Mouse (Mus musculus) left cerebral cortex, postnatal 10 days (tissue): ENCODE measurements around the gene Bcan. TPM values are rescaled to one million over a fixed set of nuclear protein-coding genes. Genes with fewer than 3 reads are reported as not detected.

ENCODE experiments used
- DNase-seq, 2 experiments: peaks; one replicate each; pipeline ENCODE4 v3.0.0; 2021 to 2022; ENCODE audit warnings: low spot score in 2 of 2, mixed read lengths in 1 of 2; ENCODE audit errors: extremely low spot score in 1 of 2
- intact Hi-C: fragments of 180-260 bp; cut with DNase I; formaldehyde crosslinking; loops from one replicate; pipeline ENCODE4 v1.15.1; 2025
- total RNA-seq, 2 experiments: library from RNA; stranded (reverse); gene quantifications; 2 replicates each; pipeline ENCODE4 v1.2.3; 2021

Bcan gene
- 100 to 1,000 TPM; 262 to 273 TPM for total RNA-seq

GRCm38 (mm10) chr3:88000181-88000580, at the start of gene Bcan:
TSS of gene Bcan (minus strand) at chr3:88000230.
- intact Hi-C loops, result no loop called here
- peak; percentile 58 to 82 for DNase-seq

- intact Hi-C loops, result no loop called here
- no peak for DNase-seq
Observed at GRCm38 (mm10) chr3:88049532-88049931, 49.5 kb upstream of the Bcan start.

GRCm38 (mm10) chr3:88042661-88043421, 42.8 kb upstream of the Bcan start, which contains the start of gene Gpatch4:
TSS of gene Gpatch4 (plus strand) at chr3:88043108.
- intact Hi-C loops, result no loop called here
- DNase-seq, result peak; percentile 91 to 95

- DNase-seq, result no peak
- intact Hi-C loops, result no loop called here
Observed at GRCm38 (mm10) chr3:88035561-88036293, 35.7 kb upstream of the Bcan start.

- intact Hi-C loops, result no loop called here
- no peak for DNase-seq
Observed at GRCm38 (mm10) chr3:88033506-88033905, 33.5 kb upstream of the Bcan start.

- peak in 1 of 2 experiments; percentile 65 for DNase-seq
- intact Hi-C loops, result no loop called here
Observed at GRCm38 (mm10) chr3:88030608-88031395, 30.8 kb upstream of the Bcan start.

- no peak for DNase-seq
- intact Hi-C loops, result no loop called here
Observed at GRCm38 (mm10) chr3:88027434-88028186, 27.6 kb upstream of the Bcan start, which contains the start of gene Hapln2. TSS of gene Hapln2 (minus strand) at chr3:88027583.

GRCm38 (mm10) chr3:88026823-88027222, 26.8 kb upstream of the Bcan start:
- no peak for DNase-seq
- intact Hi-C loops, result no loop called here

GRCm38 (mm10) chr3:88023192-88024074, 23.4 kb upstream of the Bcan start:
- intact Hi-C loops, result no loop called here
- peak in 1 of 2 experiments; percentile 47 for DNase-seq

- peak; percentile 45 to 89 for DNase-seq
- intact Hi-C loops, result no loop called here
Observed at GRCm38 (mm10) chr3:88022322-88023191, 22.5 kb upstream of the Bcan start.

GRCm38 (mm10) chr3:88010634-88011265, 10.7 kb upstream of the Bcan start:
- intact Hi-C loops, result no loop called here

GRCm38 (mm10) chr3:88005822-88006786, 6.1 kb upstream of the Bcan start:
- intact Hi-C loops, result no loop called here
- no peak for DNase-seq

More at GRCm38 (mm10) chr3:88010634-88011265, 10.7 kb upstream of the Bcan start:
- no peak for DNase-seq

GRCm38 (mm10) chr3:88002291-88002976, 2.4 kb upstream of the Bcan start:
- DNase-seq, result peak in 1 of 2 experiments; percentile 66
- intact Hi-C loops, result no loop called here

- DNase-seq, result peak in 1 of 2 experiments; percentile 54
- intact Hi-C loops, result no loop called here
Observed at GRCm38 (mm10) chr3:88000816-88001595, 976 bp upstream of the Bcan start.
